Mouse (Mus musculus) forebrain, embryonic 11.5 days (tissue): ENCODE data around the gene B2m. TPM values are rescaled to one million over a fixed set of nuclear protein-coding genes. Genes with fewer than 3 reads are reported as not detected.

Experiments used
- ATAC-seq: fragments of 200-750 bp; cut with Nextera tagmentation; replicated peaks from 2 replicates; pipeline ENCODE4 v1.8.0; 2017; ENCODE audit warnings: moderate TSS enrichment; ENCODE audit not compliant: low FRiP score
- DNase-seq: peaks from one replicate; pipeline ENCODE4 v3.0.0-alpha.2; 2017; ENCODE audit warnings: low spot score
- H3K27ac ChIP-seq: fragments of 300-500 bp; sonication (generic); 2 replicates; pipeline ENCODE4 v1.5.1; 2014; ENCODE audit warnings: low read depth, low read length
- H3K27me3 ChIP-seq: fragments of 300-500 bp; sonication (generic); 2 replicates; pipeline ENCODE4 v1.6.1; 2014; ENCODE audit warnings: mild to moderate bottlenecking, low read length, mixed read lengths; ENCODE audit not compliant: control insufficient read depth, insufficient read depth
- H3K36me3 ChIP-seq: fragments of 300-500 bp; sonication (generic); 2 replicates; pipeline ENCODE4 v1.6.1; 2014; ENCODE audit warnings: mild to moderate bottlenecking, low read length, moderate library complexity, mixed read lengths; ENCODE audit not compliant: control insufficient read depth, insufficient read depth
- H3K4me1 ChIP-seq: fragments of 300-500 bp; sonication (generic); replicated peaks from 2 replicates; pipeline ENCODE4 v1.6.1; 2014; ENCODE audit warnings: low read length, mixed read lengths; ENCODE audit not compliant: control insufficient read depth, insufficient read depth
- H3K4me2 ChIP-seq: fragments of 300-500 bp; sonication (generic); 2 replicates; pipeline ENCODE4 v1.6.1; 2014; ENCODE audit warnings: low read depth, mild to moderate bottlenecking, low read length, moderate library complexity, mixed read lengths; ENCODE audit not compliant: severe bottlenecking
- H3K4me3 ChIP-seq: fragments of 300-500 bp; sonication (generic); 2 replicates; pipeline ENCODE4 v1.5.1; 2014; ENCODE audit warnings: low read depth, low read length
- H3K9ac ChIP-seq: fragments of 300-500 bp; sonication (generic); 2 replicates; pipeline ENCODE4 v1.6.1; 2014; ENCODE audit warnings: low read length
- H3K9me3 ChIP-seq: fragments of 300-500 bp; sonication (generic); 2 replicates; pipeline ENCODE4 v1.6.1; 2016; ENCODE audit warnings: low read length, mixed read lengths; ENCODE audit not compliant: control insufficient read depth
- WGBS: fragments of 180-500 bp; shearing (Covaris S2); extraction: QIAGEN DNeasy Blood & Tissue Kit; methylation state at CpG from one replicate; pipeline ENCODE4 v1.1.7; 2014; 5-methylcytosine and 5-hydroxymethylcytosine counted together
- polyA plus RNA-seq: library from polyadenylated mRNA; unstranded; fragments of >200 nt; fragmentation: Nextera tagmentation; extraction: Ambion mirVana; gene quantifications from 2 replicates; pipeline ENCODE4 v1.2.1, GENCODE M21; 2014

The B2m gene
- polyA plus RNA-seq, 1 experiment from 2014 or later: 101 TPM

- Histone ChIP-seq H3K4me1 (peaks cover 2% of the 10 kb centered on the region; the same call in 1 of the 2 replicates), H3K4me3 (no peak overlapping the region), H3K9ac (no peak overlapping the region), H3K27ac (no peak overlapping the region), H3K9me3 (no peaks in the 10 kb centered on the region), H3K27me3 (no peaks in the 10 kb centered on the region), H3K4me2 (no peak overlapping the region), H3K36me3 (no peaks in the 10 kb centered on the region)
- 70% methylated on average over 4 of the region's 4 CpGs for WGBS
- no peak for DNase-seq
- ATAC-seq: no peak
Observed at GRCm38 (mm10) chr2:122145756-122146155, 1.7 kb upstream of the B2m start.

GRCm38 (mm10) chr2:122146687-122147086, 799 bp upstream of the B2m start:
- peaks cover 2% of the 10 kb centered on the region; the same call in 1 of the 2 replicates for H3K4me1 ChIP-seq
- H3K27ac ChIP-seq: no peak overlapping the region
- no peaks in the 10 kb centered on the region for H3K27me3 ChIP-seq
- no peaks in the 10 kb centered on the region for H3K9me3 ChIP-seq
- DNase-seq: no peak
- 86% methylated on average over 6 of the region's 6 CpGs for whole genome bisulfite sequencing
- H3K36me3 ChIP-seq: no peaks in the 10 kb centered on the region
- H3K4me3 ChIP-seq: no peak overlapping the region
- ATAC-seq: no peak
- no peak overlapping the region for H3K4me2 ChIP-seq
- H3K9ac ChIP-seq: no peak overlapping the region

- H3K9ac ChIP-seq: peak overlapping the region; percentile 76
- ATAC-seq: 0 out of 2 replicates have a peak, but pooled peaks have one; percentile 0
- no peak for DNase-seq
- H3K9me3 ChIP-seq: no peaks in the 10 kb centered on the region
- H3K4me3 ChIP-seq: peak overlapping the region; percentile 53
- no peaks in the 10 kb centered on the region for H3K27me3 ChIP-seq
- peaks cover 2% of the 10 kb centered on the region; the same call in 1 of the 2 replicates for H3K4me1 ChIP-seq
- no peak overlapping the region for H3K27ac ChIP-seq
- no peaks in the 10 kb centered on the region for H3K36me3 ChIP-seq
- peak overlapping the region; percentile 76 for H3K4me2 ChIP-seq
- WGBS: 41% methylated on average over 18 of the region's 18 CpGs
Observed at GRCm38 (mm10) chr2:122148242-122148917, 894 bp downstream of the B2m start.

GRCm38 (mm10) chr2:122149316-122149715, 1.8 kb downstream of the B2m start:
- no peak overlapping the region for H3K4me3 ChIP-seq

GRCm38 (mm10) chr2:122149716-122150115, 2.2 kb downstream of the B2m start:
- H3K36me3 ChIP-seq: no peaks in the 10 kb centered on the region
- no peak overlapping the region for H3K4me3 ChIP-seq
- no peak for ATAC-seq
- H3K27me3 ChIP-seq: no peaks in the 10 kb centered on the region
- peaks cover 2% of the 10 kb centered on the region; the same call in 1 of the 2 replicates for H3K4me1 ChIP-seq
- WGBS: 78% methylated on average over 3 of the region's 3 CpGs
- no peak overlapping the region for H3K27ac ChIP-seq
- no peaks in the 10 kb centered on the region for H3K9me3 ChIP-seq
- H3K4me2 ChIP-seq: no peak overlapping the region
- no peak for DNase-seq
- H3K9ac ChIP-seq: no peak overlapping the region

More at GRCm38 (mm10) chr2:122149316-122149715, 1.8 kb downstream of the B2m start:
- Histone ChIP-seq H3K9me3 (no peaks in the 10 kb centered on the region), H3K4me1 (peaks cover 2% of the 10 kb centered on the region; the same call in 1 of the 2 replicates), H3K27me3 (no peaks in the 10 kb centered on the region), H3K4me2 (no peak overlapping the region), H3K36me3 (no peaks in the 10 kb centered on the region), H3K9ac (no peak overlapping the region), H3K27ac (no peak overlapping the region)
- ATAC-seq: no peak
- WGBS: 92% methylated on average over 6 of the region's 6 CpGs
- no peak for DNase-seq

- 91% methylated on average over 1 of the region's 1 CpGs for WGBS
- DNase-seq: no peak
Observed at GRCm38 (mm10) chr2:122151221-122151620, 3.7 kb downstream of the B2m start.

GRCm38 (mm10) chr2:122152850-122153249, 5.4 kb downstream of the B2m start:
- DNase-seq: no peak
- no peak overlapping the region for H3K4me3 ChIP-seq
- H3K27ac ChIP-seq: no peak overlapping the region
- no peaks in the 10 kb centered on the region for H3K36me3 ChIP-seq
- no peak overlapping the region for H3K9ac ChIP-seq
- no peak for ATAC-seq
- H3K27me3 ChIP-seq: no peaks in the 10 kb centered on the region
- no peaks in the 10 kb centered on the region for H3K9me3 ChIP-seq
- H3K4me2 ChIP-seq: no peak overlapping the region
- 86% methylated on average over 3 of the region's 3 CpGs for WGBS
- H3K4me1 ChIP-seq: no peaks in the 10 kb centered on the region

More at GRCm38 (mm10) chr2:122151221-122151620, 3.7 kb downstream of the B2m start:
- Histone ChIP-seq H3K4me3 (no peak overlapping the region), H3K9me3 (no peaks in the 10 kb centered on the region), H3K4me1 (peaks cover 2% of the 10 kb centered on the region; the same call in 1 of the 2 replicates), H3K4me2 (no peak overlapping the region), H3K36me3 (no peaks in the 10 kb centered on the region), H3K27ac (no peak overlapping the region), H3K27me3 (no peaks in the 10 kb centered on the region), H3K9ac (no peak overlapping the region)
- no peak for ATAC-seq

- Histone ChIP-seq H3K27ac (no peak overlapping the region), H3K9me3 (no peaks in the 10 kb centered on the region), H3K4me1 (no peaks in the 10 kb centered on the region), H3K36me3 (no peaks in the 10 kb centered on the region), H3K27me3 (no peaks in the 10 kb centered on the region), H3K4me2 (no peak overlapping the region), H3K9ac (no peak overlapping the region), H3K4me3 (no peak overlapping the region)
- no peak for DNase-seq
- WGBS: 81% methylated on average over 6 of the region's 7 CpGs
- no peak for ATAC-seq
Observed at GRCm38 (mm10) chr2:122153681-122154365, 6.3 kb downstream of the B2m start.
